Mouse (Mus musculus): Measurements from ENCODE around the gene Srrm2. TPM values are rescaled to one million over a fixed set of nuclear protein-coding genes. Genes with fewer than 3 reads are reported as not detected.

The Srrm2 gene
- total RNA-seq, 2 experiments from 2014 or later, result 671 to 678 TPM

- peak overlapping the region; percentile 64 for H3K4me3 ChIP-seq
- TF ChIP-seq CTCF (IDR thresholded peaks at IDR 0.05), result no peak
- peak overlapping the region; percentile 87 for H3K27ac ChIP-seq
- no peak for DNase-seq (ENCODE audit: extremely low spot score in 1 of 2, low spot score in 2 of 2)
- intact Hi-C loops (cut with DNase I), result loop anchor here (1.0 kb wide), 1 partner anchor 12 kb away; no protein-coding TSS in a partner anchor
Measured at GRCm38 (mm10) chr17:23789749-23790268, 523 bp upstream of the Srrm2 start.

DNA sequence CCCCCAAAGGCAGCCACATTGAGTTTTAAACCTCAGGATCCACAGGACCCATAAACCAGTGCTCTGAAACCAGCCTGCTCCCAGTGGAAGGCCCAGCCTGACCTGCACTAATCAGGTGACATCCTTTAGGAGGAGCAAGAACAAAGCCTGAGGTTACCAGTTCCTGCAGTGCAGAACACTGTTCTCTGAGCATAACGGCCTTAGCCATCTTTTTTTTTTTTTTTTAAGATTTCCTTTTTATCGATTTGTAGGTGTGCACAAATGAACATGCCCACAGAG lies 686 bp downstream of the Srrm2 start:
- no peak for DNase-seq (ENCODE audit: extremely low spot score in 1 of 2, low spot score in 2 of 2)
- TF ChIP-seq CTCF (IDR thresholded peaks at IDR 0.05), result no peak
- peak overlapping the region; percentile 87 for H3K27ac ChIP-seq

DNA sequence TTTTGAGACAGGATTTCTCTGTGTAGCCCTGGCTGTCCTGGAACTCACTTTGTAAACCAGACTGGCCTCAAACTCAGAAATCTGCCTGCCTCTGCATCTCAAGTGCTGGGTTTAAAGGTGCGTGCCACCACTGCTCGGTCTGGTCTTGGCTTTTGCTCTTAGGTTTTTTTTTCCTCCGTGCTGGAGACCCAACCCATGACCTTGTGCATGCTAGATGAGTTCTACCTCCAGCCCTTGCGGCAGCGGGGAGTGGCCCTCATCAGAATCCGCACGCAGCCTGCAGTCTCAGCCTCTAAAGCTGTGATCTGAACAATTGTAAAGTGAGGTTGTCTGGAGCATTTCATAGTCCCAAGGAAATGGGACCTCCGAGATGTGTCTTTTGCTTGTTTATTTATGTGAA lies 5.0 kb downstream of the Srrm2 start:
- DNase-seq (ENCODE audit: extremely low spot score in 1 of 2, low spot score in 2 of 2), result no peak
- Histone ChIP-seq H3K4me3 (no peak overlapping the region), H3K27ac (no peak overlapping the region)
- intact Hi-C loops (cut with DNase I), result no loop called here
- TF ChIP-seq CTCF (IDR thresholded peaks at IDR 0.05), result no peak

More for the DNA sequence above, 686 bp downstream of the Srrm2 start:
- intact Hi-C loops (cut with DNase I), result no loop called here
- peak overlapping the region; percentile 64 for H3K4me3 ChIP-seq

- TF ChIP-seq CTCF (IDR thresholded peaks at IDR 0.05), result no peak
- Histone ChIP-seq H3K27ac (no peak overlapping the region), H3K4me3 (no peak overlapping the region)
- no peak for DNase-seq (ENCODE audit: extremely low spot score in 1 of 2, low spot score in 2 of 2)
- intact Hi-C loops (cut with DNase I), result no loop called here
Measured at GRCm38 (mm10) chr17:23797316-23797715, 7.0 kb downstream of the Srrm2 start.

DNA sequence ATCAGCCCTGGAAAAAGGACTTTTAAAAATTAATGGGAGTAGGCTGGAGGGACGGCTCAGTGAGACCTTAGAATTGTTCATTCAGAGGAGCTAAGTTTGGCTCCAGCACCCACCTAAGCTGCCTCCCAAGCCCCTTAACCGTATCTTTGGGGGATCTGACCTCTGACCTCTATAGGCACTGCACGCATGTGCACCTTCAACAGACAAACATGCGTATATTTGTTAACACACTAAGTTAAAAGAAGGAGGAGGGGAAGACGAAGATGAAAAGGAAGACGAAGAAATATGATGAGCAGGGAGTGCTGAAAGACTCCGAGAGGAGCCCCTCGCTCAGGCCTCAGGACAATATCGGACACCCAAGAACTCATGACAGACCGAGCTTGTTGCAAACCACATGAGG lies 11.3 kb downstream of the Srrm2 start:
- intact Hi-C loops (cut with DNase I), result loop anchor here (1.0 to 5.0 kb wide), 2 partner anchors 11 to 59 kb away; partner anchors contain the start of genes Paqr4 and Srrm2
- Histone ChIP-seq H3K27ac (no peak overlapping the region), H3K4me3 (no peak overlapping the region)
- TF ChIP-seq CTCF (IDR thresholded peaks at IDR 0.05), result no peak
- no peak for DNase-seq (ENCODE audit: extremely low spot score in 1 of 2, low spot score in 2 of 2)

GRCm38 (mm10) chr17:23802746-23803365 lies 12.5 kb downstream of the Srrm2 start:
- TF ChIP-seq CTCF (IDR thresholded peaks at IDR 0.05), result no peak; the same call in 1 of the 2 replicates
- intact Hi-C loops (cut with DNase I), result loop anchor here (1.0 to 5.0 kb wide), 4 partner anchors 13 to 61 kb away; partner anchors contain the start of genes Flywch1, Paqr4 and Srrm2
- H3K4me3 ChIP-seq, result peak overlapping the region; percentile 94
- H3K27ac ChIP-seq, result peak overlapping the region; percentile 97
- DNase-seq (ENCODE audit: extremely low spot score in 1 of 2, low spot score in 2 of 2), result peak; percentile 95 to 99

DNA sequence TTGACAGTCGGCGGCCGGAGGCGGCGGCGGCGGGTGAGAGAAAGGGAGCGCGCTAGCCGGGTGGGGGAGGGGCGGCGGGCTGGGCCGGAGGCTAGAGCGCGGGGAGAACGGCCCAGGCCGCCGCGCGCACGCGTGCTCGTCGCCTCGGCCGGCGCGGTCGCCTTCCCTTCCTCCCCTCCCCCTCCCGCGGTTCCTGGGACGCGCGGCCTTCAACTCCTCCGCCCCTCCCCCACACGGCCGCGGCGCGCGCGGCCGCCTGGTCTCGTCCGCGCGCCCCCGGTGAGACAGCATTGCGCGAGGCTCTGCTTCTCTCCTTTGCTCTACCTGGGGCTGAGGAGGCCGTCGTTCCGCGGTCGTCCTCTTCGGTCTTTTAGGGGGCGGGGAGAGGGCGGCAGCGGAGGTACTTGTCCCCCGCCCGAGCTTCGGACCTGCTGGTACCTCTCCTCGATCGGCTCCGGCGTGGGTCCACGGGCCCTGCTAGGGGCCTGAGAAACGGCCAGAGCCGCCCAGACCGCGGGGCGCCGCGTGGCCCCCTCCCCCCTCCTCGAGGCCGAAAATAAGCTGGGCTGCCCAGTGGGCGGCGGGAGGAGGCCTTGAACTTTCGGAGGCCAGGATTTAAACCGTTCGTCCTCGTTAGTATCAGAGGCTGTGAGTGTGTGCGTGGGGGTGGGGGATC lies 13.2 kb downstream of the Srrm2 start:
- DNase-seq (ENCODE audit: extremely low spot score in 1 of 2, low spot score in 2 of 2), result peak; percentile 71 to 80
- no peak for TF ChIP-seq CTCF (IDR thresholded peaks at IDR 0.05)
- Histone ChIP-seq H3K27ac (peak overlapping the region; percentile 97), H3K4me3 (peak overlapping the region; percentile 94)
- intact Hi-C loops (cut with DNase I), result loop anchor here (1.0 to 5.0 kb wide), 3 partner anchors 25 to 61 kb away; partner anchors contain the start of genes Flywch1 and Paqr4

DNA sequence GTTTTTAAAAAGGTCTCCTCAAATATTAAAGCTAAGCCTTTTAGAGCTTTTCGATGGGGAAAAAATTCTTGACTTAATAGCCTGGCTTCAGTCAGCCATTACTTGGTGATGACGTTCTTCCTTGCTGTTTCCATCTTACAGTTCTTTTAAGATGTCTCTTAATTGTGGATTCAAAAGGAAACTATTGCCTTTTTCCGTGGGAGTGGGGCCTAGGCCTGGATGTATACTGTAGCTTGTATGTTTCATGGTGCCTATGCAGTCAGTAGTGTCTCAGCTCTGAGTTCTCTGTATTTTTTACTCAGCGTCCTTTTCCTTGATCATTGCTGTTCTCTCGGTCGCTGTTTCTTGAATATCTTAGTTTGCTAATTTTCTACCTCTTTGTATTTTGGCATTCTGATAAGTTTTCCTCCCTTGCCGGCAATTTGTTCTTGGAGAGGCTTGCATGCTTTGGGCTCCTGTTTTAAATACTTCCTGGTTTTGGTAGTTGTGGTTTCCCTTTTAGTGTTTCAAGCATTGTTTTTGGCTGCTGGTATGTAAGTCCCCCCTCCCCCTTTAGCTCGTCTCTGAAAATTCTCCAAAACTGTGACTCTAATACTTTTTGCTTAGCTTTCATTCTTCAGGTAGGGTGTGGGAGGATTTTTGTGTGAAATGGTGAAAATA lies 14.2 kb downstream of the Srrm2 start:
- no peak for TF ChIP-seq CTCF (IDR thresholded peaks at IDR 0.05)
- H3K27ac ChIP-seq, result no peak overlapping the region
- peak overlapping the region; percentile 94 for H3K4me3 ChIP-seq
- intact Hi-C loops (cut with DNase I), result loop anchor here (5.0 kb wide), 1 partner anchor 62 kb away; the partner anchor contains the start of gene Paqr4
- DNase-seq (ENCODE audit: extremely low spot score in 1 of 2, low spot score in 2 of 2), result no peak

DNA sequence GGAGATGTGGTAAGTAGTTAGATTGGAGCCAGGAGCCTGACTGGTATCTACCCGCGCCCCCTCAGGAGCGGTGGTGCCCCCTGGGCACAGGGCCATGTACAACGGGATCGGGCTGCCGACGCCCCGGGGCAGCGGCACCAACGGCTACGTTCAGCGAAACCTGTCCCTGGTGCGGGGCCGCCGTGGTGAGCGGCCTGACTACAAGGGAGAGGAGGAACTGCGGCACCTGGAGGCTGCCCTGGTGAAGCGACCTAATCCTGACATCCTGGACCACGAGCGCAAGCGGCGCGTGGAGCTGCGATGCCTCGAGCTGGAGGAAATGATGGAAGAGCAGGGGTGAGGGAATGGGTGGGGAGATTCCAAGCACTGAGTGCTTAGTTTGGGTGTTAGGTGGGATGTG lies 16.5 kb downstream of the Srrm2 start:
- intact Hi-C loops (cut with DNase I), result no loop called here
- peak overlapping the region; percentile 36 for H3K4me3 ChIP-seq

GRCm38 (mm10) chr17:23807918-23808317 lies 17.6 kb downstream of the Srrm2 start:
- intact Hi-C loops (cut with DNase I), result no loop called here
- Histone ChIP-seq H3K27ac (no peak overlapping the region), H3K4me3 (no peak overlapping the region)
- no peak for TF ChIP-seq CTCF (IDR thresholded peaks at IDR 0.05)
- no peak for DNase-seq (ENCODE audit: extremely low spot score in 1 of 2, low spot score in 2 of 2)

More for the DNA sequence above, 16.5 kb downstream of the Srrm2 start:
- H3K27ac ChIP-seq, result no peak overlapping the region
- peak in 1 of 2 experiments; percentile 38 for DNase-seq (ENCODE audit: extremely low spot score in 1 of 2, low spot score in 2 of 2)
- peak; percentile 16 for TF ChIP-seq CTCF (IDR thresholded peaks at IDR 0.05)

GRCm38 (mm10) chr17:23815641-23816040 lies 25.3 kb downstream of the Srrm2 start:
- TF ChIP-seq CTCF (IDR thresholded peaks at IDR 0.05), result no peak
- intact Hi-C loops (cut with DNase I), result no loop called here
- no peak overlapping the region for H3K27ac ChIP-seq
- no peak overlapping the region for H3K4me3 ChIP-seq
- DNase-seq (ENCODE audit: extremely low spot score in 1 of 2, low spot score in 2 of 2), result no peak

GRCm38 (mm10) chr17:23818579-23818978 lies 28.2 kb downstream of the Srrm2 start:
- intact Hi-C loops (cut with DNase I), result no loop called here
- no peak for DNase-seq (ENCODE audit: extremely low spot score in 1 of 2, low spot score in 2 of 2)
- no peak overlapping the region for H3K4me3 ChIP-seq
- no peak for TF ChIP-seq CTCF (IDR thresholded peaks at IDR 0.05)
- no peak overlapping the region for H3K27ac ChIP-seq
